Mouse (Mus musculus): ENCODE results near the gene Gm28035. TPM values are rescaled to one million over a fixed set of nuclear protein-coding genes. Genes with fewer than 3 reads are reported as not detected.

Gm28035 gene
- polyA plus RNA-seq, 1 experiment from 2014 or later = 0.12 TPM

DNA sequence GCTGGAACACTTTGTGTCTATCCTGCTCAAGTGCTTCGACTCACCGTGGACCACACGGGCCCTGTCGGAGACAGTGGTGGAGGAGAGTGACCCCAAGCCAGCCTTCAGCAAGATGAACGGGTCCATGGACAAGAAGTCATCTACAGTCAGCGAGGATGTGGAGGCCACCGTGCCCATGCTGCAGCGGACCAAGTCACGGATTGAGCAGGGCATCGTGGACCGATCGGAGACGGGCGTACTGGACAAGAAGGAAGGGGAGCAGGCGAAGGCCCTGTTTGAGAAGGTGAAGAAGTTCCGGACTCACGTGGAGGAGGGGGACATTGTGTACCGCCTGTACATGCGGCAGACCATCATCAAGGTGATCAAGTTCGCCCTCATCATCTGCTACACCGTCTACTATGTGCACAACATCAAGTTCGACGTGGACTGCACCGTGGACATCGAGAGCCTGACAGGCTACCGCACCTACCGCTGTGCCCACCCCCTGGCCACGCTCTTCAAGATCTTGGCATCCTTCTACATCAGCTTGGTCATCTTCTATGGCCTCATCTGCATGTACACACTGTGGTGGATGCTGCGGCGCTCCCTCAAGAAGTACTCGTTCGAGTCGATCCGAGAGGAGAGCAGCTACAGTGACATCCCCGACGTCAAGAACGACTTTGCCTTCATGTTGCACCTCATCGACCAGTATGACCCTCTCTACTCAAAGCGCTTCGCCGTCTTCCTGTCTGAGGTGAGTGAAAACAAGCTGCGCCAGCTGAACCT is 15.4 kb downstream of the Gm28035 start:
- H3K4me1 ChIP-seq = peaks cover 55% of the 10 kb centered on the region
- H3K36me3 ChIP-seq = peaks cover 87% of the 10 kb centered on the region
- no peak overlapping the region for H3K4me3 ChIP-seq
- no peak overlapping the region for H3K27ac ChIP-seq
- WGBS (ENCODE audit: insufficient replicate concordance) = 91% methylated on average over 42 of the region's 42 CpGs
- ATAC-seq = no peak
- H3K4me2 ChIP-seq = no peak overlapping the region
- H3K9ac ChIP-seq = no peak overlapping the region
- H3K27me3 ChIP-seq (replicated peaks) = no peaks in the 10 kb centered on the region
- H3K9me3 ChIP-seq (replicated peaks) = no peaks in the 10 kb centered on the region

GRCm38 (mm10) chr2:30256616-30257350 is 16.4 kb downstream of the Gm28035 start:
- peaks cover 94% of the 10 kb centered on the region for H3K36me3 ChIP-seq
- 0 out of 2 replicates have a peak overlapping the region, but pooled peaks have one; percentile 20 for H3K9ac ChIP-seq
- no peaks in the 10 kb centered on the region for H3K27me3 ChIP-seq (replicated peaks)
- no peaks in the 10 kb centered on the region for H3K9me3 ChIP-seq (replicated peaks)
- 91% methylated on average over 30 of the region's 30 CpGs for whole genome bisulfite sequencing (ENCODE audit: insufficient replicate concordance)
- no peak overlapping the region for H3K4me2 ChIP-seq
- H3K4me3 ChIP-seq = no peak overlapping the region
- H3K27ac ChIP-seq = no peak overlapping the region
- no peak for ATAC-seq
- H3K4me1 ChIP-seq = peaks cover 45% of the 10 kb centered on the region

DNA sequence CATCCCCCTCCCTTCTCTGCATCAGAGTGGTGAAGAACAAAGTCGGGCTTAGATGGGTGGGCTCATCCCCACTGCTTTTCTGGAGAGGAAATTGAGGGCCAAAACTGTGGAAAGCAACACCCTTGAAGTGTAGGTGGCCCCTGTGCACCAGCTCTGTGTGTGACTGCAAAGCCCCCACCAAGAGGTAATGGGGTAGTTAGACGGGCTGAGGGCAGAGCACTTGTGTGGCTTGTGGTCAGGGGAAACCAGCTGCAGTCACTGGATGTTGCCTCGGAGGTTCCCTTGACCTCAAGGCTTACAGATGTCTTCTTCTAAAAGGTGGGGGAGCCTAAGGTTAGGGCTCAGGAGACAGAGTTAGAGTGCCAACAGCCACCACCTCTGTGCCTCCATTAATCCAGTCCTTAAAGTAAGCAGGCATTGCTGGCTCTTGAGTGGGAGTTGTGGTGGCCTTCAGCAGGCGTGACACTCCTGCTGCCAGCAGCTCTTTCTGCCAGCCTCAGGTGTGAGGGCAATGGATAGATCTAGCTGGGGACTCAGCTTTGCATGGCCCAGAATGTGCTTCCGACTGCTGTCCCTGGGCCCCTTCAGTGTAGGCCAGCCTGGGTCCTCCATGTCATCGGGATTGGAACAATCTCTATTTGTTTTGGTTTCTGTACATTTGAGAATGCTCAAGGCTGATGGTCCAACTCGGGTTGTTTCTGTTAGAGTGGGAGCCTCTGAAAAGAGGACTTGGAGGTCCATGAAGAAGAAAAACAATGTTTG is 17.5 kb downstream of the Gm28035 start:
- 51% methylated on average over 7 of the region's 7 CpGs for WGBS (ENCODE audit: insufficient replicate concordance)
- Histone ChIP-seq H3K27ac (0 out of 2 replicates have a peak overlapping the region, but pooled peaks have one; percentile 37), H3K4me1 (peaks cover 34% of the 10 kb centered on the region), H3K27me3 (replicated peaks) (no peaks in the 10 kb centered on the region), H3K4me3 (no peak overlapping the region), H3K9me3 (replicated peaks) (no peaks in the 10 kb centered on the region), H3K36me3 (peaks cover 98% of the 10 kb centered on the region), H3K9ac (no peak overlapping the region), H3K4me2 (no peak overlapping the region)
- ATAC-seq = no peak

DNA sequence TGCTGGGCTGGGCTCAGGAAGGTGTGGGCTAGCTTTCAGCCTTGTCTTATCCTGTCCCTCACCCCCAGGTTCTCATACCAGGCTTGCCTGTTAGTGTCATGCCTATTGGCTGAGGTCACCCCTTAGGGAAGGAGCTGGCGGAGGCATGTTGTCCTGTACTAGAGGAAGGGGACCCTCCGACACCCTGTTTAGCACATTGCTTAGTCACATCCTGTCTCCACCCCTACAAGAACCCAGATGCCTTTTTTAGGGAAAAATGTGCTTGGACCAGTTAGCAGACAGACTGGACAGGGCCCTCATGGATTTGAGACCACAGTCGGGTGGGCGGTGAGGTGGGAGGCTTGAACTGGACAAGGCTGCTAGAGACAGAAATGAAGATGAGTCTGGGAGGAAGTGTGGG is 18.2 kb downstream of the Gm28035 start:
- no peaks in the 10 kb centered on the region for H3K9me3 ChIP-seq (replicated peaks)
- no peak overlapping the region for H3K4me2 ChIP-seq
- peak; percentile 10; the same call in 1 of the 2 replicates for ATAC-seq
- H3K36me3 ChIP-seq = peaks cover 98% of the 10 kb centered on the region
- H3K27ac ChIP-seq = peak overlapping the region; percentile 37; the same call in 1 of the 2 replicates
- H3K4me3 ChIP-seq = no peak overlapping the region
- H3K4me1 ChIP-seq = peaks cover 32% of the 10 kb centered on the region
- no peaks in the 10 kb centered on the region for H3K27me3 ChIP-seq (replicated peaks)
- WGBS (ENCODE audit: insufficient replicate concordance) = 49% methylated on average over 4 of the region's 4 CpGs
- no peak overlapping the region for H3K9ac ChIP-seq

DNA sequence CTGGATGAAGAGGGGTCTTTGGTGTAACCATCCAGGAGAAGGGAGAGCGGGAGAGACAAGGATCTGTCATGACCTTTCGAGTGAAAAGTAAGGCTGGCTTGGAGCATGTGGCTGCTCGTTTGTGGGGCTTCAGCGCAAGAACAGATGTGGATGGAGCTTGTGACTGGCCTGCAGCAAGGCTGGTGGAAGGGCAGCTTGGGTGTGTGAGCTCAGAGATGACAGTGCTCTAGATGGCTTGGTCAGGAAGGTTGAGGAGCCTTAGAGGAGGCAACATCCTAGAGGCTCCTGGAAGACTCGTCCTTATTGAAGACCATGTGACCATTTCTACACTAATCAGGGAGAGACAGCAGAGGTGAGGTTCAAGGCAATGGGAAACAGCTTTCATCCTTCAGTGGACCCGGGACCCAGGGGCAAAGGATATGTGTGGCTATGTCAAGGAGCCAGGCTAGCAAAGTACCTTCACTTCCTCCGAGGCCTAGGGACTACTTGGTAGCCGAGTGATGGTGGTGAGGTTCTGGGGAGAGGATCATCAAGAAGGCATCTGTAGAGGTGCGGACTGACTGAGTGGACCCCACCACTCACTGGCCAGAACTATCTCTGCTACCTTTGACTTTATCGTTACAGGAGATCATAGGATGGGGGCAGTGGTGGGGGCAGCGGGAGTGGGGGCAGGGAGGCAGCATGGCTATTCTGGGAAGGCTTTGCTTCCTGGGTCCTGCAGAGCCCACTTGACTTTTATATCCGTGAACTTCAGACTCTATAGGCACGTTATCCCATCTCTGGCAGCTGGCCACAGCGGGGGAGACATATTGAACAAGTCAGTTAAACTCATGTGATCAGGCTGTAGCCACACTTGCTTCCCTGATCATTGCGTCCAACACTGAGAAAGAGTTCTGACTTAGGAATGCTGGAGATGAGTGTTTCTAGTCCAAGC is 19.0 kb downstream of the Gm28035 start:
- H3K4me3 ChIP-seq = no peak overlapping the region
- no peaks in the 10 kb centered on the region for H3K9me3 ChIP-seq (replicated peaks)
- H3K4me1 ChIP-seq = peaks cover 26% of the 10 kb centered on the region
- peaks cover 99% of the 10 kb centered on the region for H3K36me3 ChIP-seq
- H3K4me2 ChIP-seq = no peak overlapping the region
- no peak overlapping the region for H3K9ac ChIP-seq
- ATAC-seq = no peak
- H3K27ac ChIP-seq = no peak overlapping the region
- no peaks in the 10 kb centered on the region for H3K27me3 ChIP-seq (replicated peaks)
- WGBS (ENCODE audit: insufficient replicate concordance) = 78% methylated on average over 15 of the region's 15 CpGs

GRCm38 (mm10) chr2:30261064-30261736 is 20.8 kb downstream of the Gm28035 start:
- H3K9ac ChIP-seq = no peak overlapping the region
- WGBS (ENCODE audit: insufficient replicate concordance) = 79% methylated on average over 4 of the region's 4 CpGs
- H3K4me1 ChIP-seq = peaks cover 42% of the 10 kb centered on the region
- ATAC-seq = no peak
- no peak overlapping the region for H3K4me2 ChIP-seq
- H3K36me3 ChIP-seq = peaks cover 90% of the 10 kb centered on the region
- no peak overlapping the region for H3K27ac ChIP-seq
- H3K27me3 ChIP-seq (replicated peaks) = no peaks in the 10 kb centered on the region
- H3K4me3 ChIP-seq = no peak overlapping the region
- no peaks in the 10 kb centered on the region for H3K9me3 ChIP-seq (replicated peaks)

- Histone ChIP-seq H3K27ac (no peak overlapping the region), H3K27me3 (replicated peaks) (no peaks in the 10 kb centered on the region), H3K4me1 (peaks cover 52% of the 10 kb centered on the region), H3K4me3 (no peak overlapping the region), H3K4me2 (no peak overlapping the region), H3K9me3 (replicated peaks) (no peaks in the 10 kb centered on the region), H3K36me3 (peaks cover 80% of the 10 kb centered on the region), H3K9ac (no peak overlapping the region)
- ATAC-seq = no peak
- 90% methylated on average over 18 of the region's 18 CpGs for WGBS (ENCODE audit: insufficient replicate concordance)
Measured at GRCm38 (mm10) chr2:30261921-30262839, 21.8 kb downstream of the Gm28035 start.

GRCm38 (mm10) chr2:30262840-30263441 is 22.6 kb downstream of the Gm28035 start:
- 71% methylated on average over 4 of the region's 4 CpGs for WGBS (ENCODE audit: insufficient replicate concordance)
- Histone ChIP-seq H3K4me2 (no peak overlapping the region), H3K4me3 (no peak overlapping the region), H3K4me1 (peaks cover 49% of the 10 kb centered on the region), H3K27ac (no peak overlapping the region), H3K9me3 (replicated peaks) (no peaks in the 10 kb centered on the region), H3K9ac (no peak overlapping the region), H3K27me3 (replicated peaks) (no peaks in the 10 kb centered on the region), H3K36me3 (peaks cover 72% of the 10 kb centered on the region)
- ATAC-seq = no peak

GRCm38 (mm10) chr2:30263811-30264210 is 23.4 kb downstream of the Gm28035 start:
- H3K27ac ChIP-seq = no peak overlapping the region
- no peak overlapping the region for H3K4me3 ChIP-seq
- H3K27me3 ChIP-seq (replicated peaks) = no peaks in the 10 kb centered on the region
- peaks cover 64% of the 10 kb centered on the region for H3K36me3 ChIP-seq
- no peaks in the 10 kb centered on the region for H3K9me3 ChIP-seq (replicated peaks)
- H3K4me1 ChIP-seq = peaks cover 40% of the 10 kb centered on the region
- no peak for ATAC-seq
- 82% methylated on average over 6 of the region's 6 CpGs for WGBS (ENCODE audit: insufficient replicate concordance)
- H3K4me2 ChIP-seq = no peak overlapping the region
- H3K9ac ChIP-seq = no peak overlapping the region
